Mouse (Mus musculus): Measurements from ENCODE around the gene Fcer2a. TPM values are rescaled to one million over a fixed set of nuclear protein-coding genes. Genes with fewer than 3 reads are reported as not detected.

Gene Fcer2a
- polyA plus RNA-seq, 1 experiment from 2014 or later: 0.15 TPM

DNA sequence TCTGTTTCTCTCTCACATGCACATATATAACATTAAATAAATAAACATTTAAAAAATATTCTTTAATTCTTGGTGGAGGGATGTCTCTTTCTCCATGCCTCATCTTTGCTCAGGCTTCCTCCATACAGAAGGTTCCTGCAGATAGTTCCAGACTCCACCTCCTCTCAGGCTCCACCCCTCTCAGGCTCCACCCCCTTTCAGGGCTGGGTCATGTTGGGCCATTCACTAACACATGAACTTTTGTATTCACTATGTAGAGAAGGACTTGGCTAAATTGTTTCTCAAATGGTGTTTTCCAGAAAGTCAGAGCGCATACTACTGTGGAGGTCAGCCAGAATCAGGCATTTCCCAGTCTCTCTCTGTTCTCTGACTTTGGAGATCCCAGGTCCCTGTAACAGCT is 7.5 kb upstream of the Fcer2a start:
- no peak overlapping the region for H3K9ac ChIP-seq
- H3K36me3 ChIP-seq: no peaks in the 10 kb centered on the region
- ATAC-seq (ENCODE audit: insufficient number of reproducible peaks, insufficient read depth, low FRiP score, low TSS enrichment): no peak
- H3K4me2 ChIP-seq (replicated peaks): no peak overlapping the region
- H3K9me3 ChIP-seq: no peaks in the 10 kb centered on the region
- no peaks in the 10 kb centered on the region for H3K27me3 ChIP-seq
- H3K4me3 ChIP-seq: no peak overlapping the region
- H3K4me1 ChIP-seq: no peaks in the 10 kb centered on the region
- WGBS: 97% methylated on average over 1 of the region's 1 CpGs
- H3K27ac ChIP-seq: no peak overlapping the region

DNA sequence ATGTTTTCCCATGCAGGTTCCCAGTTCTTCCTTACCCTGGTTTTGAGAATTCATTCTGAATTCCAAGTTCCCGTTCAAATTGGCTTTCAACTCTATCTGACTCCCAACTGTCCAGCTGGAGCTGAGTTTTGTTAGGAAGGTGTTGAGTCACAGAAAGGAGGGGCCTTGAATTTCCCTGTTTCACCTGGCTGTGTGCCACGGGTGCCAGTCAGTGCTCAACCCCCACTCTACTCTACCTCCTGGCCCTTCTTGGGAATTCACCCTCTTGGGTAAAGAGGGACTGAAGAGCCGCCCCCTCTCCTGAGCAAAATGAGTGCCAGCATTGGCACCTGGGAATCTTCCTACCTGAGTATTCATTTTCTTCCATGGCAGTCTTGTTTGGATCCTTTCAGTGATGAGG is 3.2 kb downstream of the Fcer2a start:
- Histone ChIP-seq H3K9me3 (no peaks in the 10 kb centered on the region), H3K27ac (no peak overlapping the region), H3K4me2 (replicated peaks) (no peak overlapping the region), H3K27me3 (0 out of 2 replicates have a peak, but pooled peaks cover 4% of the 10 kb centered on the region), H3K9ac (no peak overlapping the region), H3K4me1 (no peaks in the 10 kb centered on the region), H3K36me3 (no peaks in the 10 kb centered on the region), H3K4me3 (no peak overlapping the region)
- no peak for ATAC-seq (ENCODE audit: insufficient number of reproducible peaks, insufficient read depth, low FRiP score, low TSS enrichment)
- 78% methylated on average over 3 of the region's 3 CpGs for WGBS

DNA sequence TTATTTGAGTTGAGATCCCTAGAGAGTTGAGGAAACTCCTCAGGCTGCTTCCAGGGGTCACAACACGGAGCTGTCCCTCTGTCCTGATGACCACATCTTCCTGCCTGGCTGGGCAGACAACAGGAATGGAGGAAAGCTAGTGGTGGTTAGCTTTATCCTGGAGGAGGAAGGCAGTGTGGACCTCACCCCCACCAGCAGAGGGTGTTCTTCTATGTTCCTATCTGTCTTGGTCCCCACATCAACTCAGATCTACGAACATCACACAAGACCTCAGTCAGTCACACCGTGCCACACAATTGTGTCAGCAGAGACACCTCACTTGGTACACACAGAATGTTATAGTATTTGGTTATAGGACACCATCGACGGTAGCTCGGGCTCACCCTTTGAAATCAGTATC is 6.4 kb downstream of the Fcer2a start:
- Histone ChIP-seq H3K27ac (no peak overlapping the region), H3K36me3 (no peaks in the 10 kb centered on the region; the same call in 1 of the 2 replicates), H3K4me2 (replicated peaks) (no peak overlapping the region), H3K27me3 (0 out of 2 replicates have a peak, but pooled peaks cover 4% of the 10 kb centered on the region), H3K4me1 (no peaks in the 10 kb centered on the region), H3K9ac (no peak overlapping the region), H3K9me3 (no peaks in the 10 kb centered on the region), H3K4me3 (no peak overlapping the region)
- 77% methylated on average over 6 of the region's 6 CpGs for WGBS
- ATAC-seq (ENCODE audit: insufficient number of reproducible peaks, insufficient read depth, low FRiP score, low TSS enrichment): no peak

DNA sequence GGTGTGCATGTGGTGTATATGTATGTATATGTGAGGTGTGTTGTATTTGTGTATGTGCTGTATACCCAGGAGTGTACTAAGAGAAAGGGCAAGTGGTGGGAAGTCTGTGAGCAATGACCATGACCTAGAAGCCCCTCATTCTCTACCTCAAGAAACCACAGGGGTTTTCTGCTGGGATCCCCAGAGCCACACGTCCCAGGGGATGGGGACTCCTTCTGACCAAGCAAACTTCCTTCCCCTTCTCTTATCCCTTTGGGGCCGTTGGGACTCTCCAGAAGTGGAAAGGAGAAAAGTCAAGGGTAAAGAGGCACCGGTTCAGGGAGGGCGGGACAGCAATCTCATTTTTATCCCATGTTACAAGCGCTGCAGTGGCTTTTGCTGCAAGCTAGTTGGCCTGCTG is 8.6 kb downstream of the Fcer2a start:
- H3K36me3 ChIP-seq: peaks cover 9% of the 10 kb centered on the region; the same call in 1 of the 2 replicates
- H3K9me3 ChIP-seq: no peaks in the 10 kb centered on the region
- H3K27me3 ChIP-seq: 0 out of 2 replicates have a peak, but pooled peaks cover 4% of the 10 kb centered on the region
- ATAC-seq (ENCODE audit: insufficient number of reproducible peaks, insufficient read depth, low FRiP score, low TSS enrichment): no peak
- no peak overlapping the region; the same call in 1 of the 2 replicates for H3K9ac ChIP-seq
- H3K4me3 ChIP-seq: no peak overlapping the region
- no peaks in the 10 kb centered on the region for H3K4me1 ChIP-seq
- H3K27ac ChIP-seq: no peak overlapping the region
- no peak overlapping the region for H3K4me2 ChIP-seq (replicated peaks)
- WGBS: 69% methylated on average over 5 of the region's 5 CpGs

DNA sequence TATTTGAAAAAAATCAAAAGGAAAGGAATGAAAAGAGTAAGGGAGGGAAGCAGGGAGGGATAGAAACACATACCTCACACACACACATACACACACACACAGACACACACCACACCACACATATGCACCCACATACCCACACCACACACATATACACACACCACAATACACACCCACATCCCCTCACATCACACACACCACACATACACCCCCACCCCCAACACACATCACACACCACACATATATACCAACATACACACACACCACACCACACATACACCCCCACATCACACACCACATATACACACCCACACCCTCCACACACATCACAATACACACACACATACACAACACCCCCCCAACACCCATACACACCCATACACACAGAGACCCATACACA is 9.4 kb downstream of the Fcer2a start:
- H3K4me3 ChIP-seq: no peak overlapping the region
- H3K9ac ChIP-seq: no peak overlapping the region
- H3K4me2 ChIP-seq (replicated peaks): no peak overlapping the region
- no peak overlapping the region for H3K27ac ChIP-seq
- no peak for ATAC-seq (ENCODE audit: insufficient number of reproducible peaks, insufficient read depth, low FRiP score, low TSS enrichment)
- no peaks in the 10 kb centered on the region for H3K9me3 ChIP-seq
- H3K27me3 ChIP-seq: no peaks in the 10 kb centered on the region
- peaks cover 18% of the 10 kb centered on the region for H3K36me3 ChIP-seq
- no peaks in the 10 kb centered on the region for H3K4me1 ChIP-seq

DNA sequence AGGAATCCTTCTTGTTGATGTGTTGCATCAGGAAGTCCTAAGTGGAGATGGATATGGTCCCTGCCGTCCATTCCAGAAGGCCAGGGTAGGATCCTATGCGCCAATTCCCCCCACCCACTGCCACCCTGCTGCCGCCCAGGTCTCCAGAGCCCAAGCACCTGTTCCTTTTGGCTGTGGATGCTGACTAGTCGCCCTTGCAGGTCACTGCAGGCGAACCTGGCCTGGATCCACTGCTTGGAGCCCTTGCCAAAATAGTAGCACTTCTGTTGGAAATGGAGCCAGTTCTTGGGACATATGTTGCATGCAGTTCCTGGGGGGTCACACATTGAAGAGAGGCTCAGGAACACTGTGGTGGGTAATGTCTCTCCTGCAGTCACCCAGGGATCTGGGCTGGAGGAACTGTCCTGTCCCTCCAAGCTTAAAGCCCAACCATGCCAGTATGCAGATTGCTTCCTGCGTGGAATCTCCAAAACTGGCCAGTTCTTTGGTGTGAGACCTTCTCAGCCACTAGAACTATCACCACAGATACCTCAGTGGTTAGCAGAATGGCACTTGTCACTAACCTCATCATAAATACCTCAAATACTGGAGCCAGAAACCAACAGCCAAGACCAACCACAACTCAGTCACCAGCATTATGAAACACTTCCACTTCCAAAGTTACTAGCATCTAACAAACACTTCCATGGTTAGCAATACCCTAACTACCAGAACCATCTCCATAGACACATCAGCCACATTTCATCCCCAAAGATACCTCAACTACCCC is 10.4 kb downstream of the Fcer2a start:
- Histone ChIP-seq H3K27ac (no peak overlapping the region), H3K4me2 (replicated peaks) (no peak overlapping the region), H3K27me3 (no peaks in the 10 kb centered on the region), H3K36me3 (peaks cover 26% of the 10 kb centered on the region), H3K9me3 (no peaks in the 10 kb centered on the region), H3K4me1 (no peaks in the 10 kb centered on the region), H3K9ac (no peak overlapping the region), H3K4me3 (no peak overlapping the region)
- WGBS: 86% methylated on average over 6 of the region's 6 CpGs
- no peak for ATAC-seq (ENCODE audit: insufficient number of reproducible peaks, insufficient read depth, low FRiP score, low TSS enrichment)

DNA sequence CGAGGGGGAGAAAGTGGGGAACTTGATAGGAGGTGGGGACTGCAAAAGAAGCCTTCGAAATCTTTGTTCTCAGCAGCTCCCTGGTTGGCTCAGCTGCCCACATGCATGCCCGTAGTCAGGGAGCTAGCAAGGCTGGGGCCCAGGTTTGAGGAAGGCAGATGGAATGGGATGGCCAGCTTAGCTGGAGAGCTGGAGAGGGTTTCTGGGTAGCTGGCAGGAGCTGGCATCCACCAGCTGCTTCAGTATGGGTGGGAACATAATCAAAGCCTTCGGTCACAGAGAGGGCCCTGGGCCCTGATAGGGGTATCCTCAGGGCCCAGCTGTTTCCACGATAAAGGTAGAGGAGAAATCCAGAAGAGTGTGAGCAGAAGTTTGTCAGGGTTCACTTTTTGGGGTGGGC is 11.5 kb downstream of the Fcer2a start:
- 93% methylated on average over 5 of the region's 5 CpGs for WGBS
- H3K4me1 ChIP-seq: peaks cover 3% of the 10 kb centered on the region; the same call in 1 of the 2 replicates
- no peaks in the 10 kb centered on the region for H3K27me3 ChIP-seq
- no peaks in the 10 kb centered on the region for H3K9me3 ChIP-seq
- no peak overlapping the region for H3K4me2 ChIP-seq (replicated peaks)
- ATAC-seq (ENCODE audit: insufficient number of reproducible peaks, insufficient read depth, low FRiP score, low TSS enrichment): no peak
- no peak overlapping the region for H3K9ac ChIP-seq
- no peak overlapping the region for H3K27ac ChIP-seq
- H3K4me3 ChIP-seq: no peak overlapping the region
- H3K36me3 ChIP-seq: peaks cover 26% of the 10 kb centered on the region

DNA sequence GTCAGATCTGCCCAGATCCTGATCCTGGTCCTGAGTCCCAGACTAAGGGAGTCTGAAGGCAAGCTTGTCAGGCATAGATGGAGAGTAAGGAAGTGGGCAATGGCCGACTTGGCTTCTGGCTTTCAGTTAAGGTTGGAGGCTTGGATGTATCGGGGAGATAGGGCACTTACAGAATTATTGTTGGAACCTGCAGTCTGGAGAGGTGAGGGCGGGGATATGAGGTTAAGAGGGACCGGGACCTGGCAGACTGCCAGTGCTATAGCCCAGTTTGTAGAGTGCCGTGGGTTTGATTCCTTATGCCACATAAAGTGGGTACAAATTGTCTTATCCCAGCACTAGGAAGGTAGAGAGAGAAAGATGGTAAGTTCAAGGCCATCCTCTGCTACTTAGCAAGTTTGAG is 14.3 kb downstream of the Fcer2a start:
- Histone ChIP-seq H3K4me2 (replicated peaks) (no peak overlapping the region), H3K36me3 (peaks cover 26% of the 10 kb centered on the region), H3K4me1 (peaks cover 3% of the 10 kb centered on the region; the same call in 1 of the 2 replicates), H3K27ac (no peak overlapping the region), H3K9me3 (no peaks in the 10 kb centered on the region), H3K4me3 (no peak overlapping the region), H3K27me3 (no peaks in the 10 kb centered on the region), H3K9ac (no peak overlapping the region)
- ATAC-seq (ENCODE audit: insufficient number of reproducible peaks, insufficient read depth, low FRiP score, low TSS enrichment): no peak
- 92% methylated on average over 5 of the region's 5 CpGs for WGBS

DNA sequence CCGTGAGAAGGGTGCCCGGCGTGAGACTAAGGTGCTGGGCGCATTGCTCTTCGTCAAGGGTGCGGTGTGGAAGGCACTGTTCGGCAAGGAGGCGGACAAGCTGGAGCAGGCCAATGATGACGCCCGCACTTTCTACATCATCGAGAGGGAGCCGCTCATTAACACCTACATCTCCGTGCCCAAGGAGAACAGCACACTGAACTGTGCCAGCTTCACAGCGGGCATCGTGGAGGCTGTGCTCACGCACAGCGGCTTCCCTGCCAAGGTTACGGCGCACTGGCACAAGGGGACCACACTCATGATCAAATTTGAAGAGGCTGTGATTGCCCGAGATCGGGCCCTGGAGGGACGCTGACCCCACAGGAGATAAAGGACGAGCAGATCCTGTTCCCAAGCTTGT is 14.7 kb downstream of the Fcer2a start:
- ATAC-seq (ENCODE audit: insufficient number of reproducible peaks, insufficient read depth, low FRiP score, low TSS enrichment): no peak
- Histone ChIP-seq H3K9ac (no peak overlapping the region), H3K27me3 (no peaks in the 10 kb centered on the region), H3K9me3 (no peaks in the 10 kb centered on the region), H3K27ac (no peak overlapping the region), H3K4me3 (no peak overlapping the region), H3K4me2 (replicated peaks) (no peak overlapping the region), H3K4me1 (peaks cover 3% of the 10 kb centered on the region; the same call in 1 of the 2 replicates), H3K36me3 (peaks cover 26% of the 10 kb centered on the region)
- 96% methylated on average over 23 of the region's 23 CpGs for WGBS

DNA sequence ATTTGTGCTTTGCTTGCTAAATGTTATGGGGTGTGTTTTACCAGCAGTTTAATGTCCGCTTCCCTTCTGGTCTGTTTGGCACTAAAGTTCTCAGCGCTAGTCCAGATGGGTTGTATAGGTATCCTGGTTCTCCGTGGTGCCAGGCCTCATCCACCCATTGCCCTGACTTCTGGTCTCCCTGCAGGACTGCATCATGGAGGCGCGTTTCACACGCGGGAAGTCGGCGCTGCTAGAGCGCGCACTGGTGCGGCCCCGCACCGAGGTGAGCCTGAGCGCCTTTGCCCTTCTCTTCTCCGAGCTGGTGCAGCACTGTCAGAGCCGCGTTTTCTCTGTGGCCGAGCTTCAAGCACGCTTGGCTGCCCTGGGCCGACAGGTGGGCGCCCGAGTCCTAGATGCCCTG is 15.1 kb downstream of the Fcer2a start:
- Histone ChIP-seq H3K4me1 (peaks cover 3% of the 10 kb centered on the region; the same call in 1 of the 2 replicates), H3K4me2 (replicated peaks) (no peak overlapping the region), H3K9ac (no peak overlapping the region), H3K36me3 (peaks cover 26% of the 10 kb centered on the region), H3K27me3 (no peaks in the 10 kb centered on the region), H3K4me3 (no peak overlapping the region), H3K9me3 (no peaks in the 10 kb centered on the region), H3K27ac (no peak overlapping the region)
- no peak for ATAC-seq (ENCODE audit: insufficient number of reproducible peaks, insufficient read depth, low FRiP score, low TSS enrichment)
- 94% methylated on average over 23 of the region's 23 CpGs for WGBS

DNA sequence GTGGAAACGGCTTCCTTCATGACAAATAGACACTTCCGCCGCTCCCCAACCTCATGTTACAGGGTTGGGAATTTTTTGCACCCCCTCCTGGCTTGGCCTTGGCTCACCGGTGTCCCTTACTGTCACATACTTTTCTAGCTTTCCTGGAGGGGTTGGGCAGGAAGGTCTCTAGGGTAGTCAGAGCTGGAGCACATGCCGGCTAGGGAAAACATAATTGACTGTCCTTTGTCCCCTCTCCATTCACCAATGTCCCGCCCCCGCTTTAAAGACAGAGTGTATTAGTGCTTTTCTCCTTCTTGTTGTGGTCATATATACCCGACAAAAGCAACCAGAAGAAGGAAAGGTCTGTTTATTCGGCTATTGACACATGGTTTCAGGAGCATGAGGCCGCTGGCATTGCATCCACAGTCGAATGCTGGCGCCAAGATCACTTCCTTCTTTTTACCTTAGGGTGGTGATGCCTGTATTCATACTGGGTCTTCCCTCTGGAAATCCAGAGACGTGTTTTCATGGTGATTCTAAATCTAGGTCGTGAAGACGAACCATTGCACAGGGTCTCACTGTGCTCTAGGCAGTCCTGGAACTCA is 16.9 kb downstream of the Fcer2a start:
- H3K4me3 ChIP-seq: peak overlapping the region; percentile 82

More for the DNA sequence above, 16.9 kb downstream of the Fcer2a start:
- no peak for ATAC-seq (ENCODE audit: insufficient number of reproducible peaks, insufficient read depth, low FRiP score, low TSS enrichment)
- Histone ChIP-seq H3K27ac (peak overlapping the region; percentile 86), H3K9ac (peak overlapping the region; percentile 96), H3K27me3 (no peaks in the 10 kb centered on the region), H3K36me3 (peaks cover 26% of the 10 kb centered on the region), H3K9me3 (no peaks in the 10 kb centered on the region), H3K4me2 (replicated peaks) (peak overlapping the region; percentile 77), H3K4me1 (peaks cover 3% of the 10 kb centered on the region; the same call in 1 of the 2 replicates)
- 5% methylated on average over 15 of the region's 15 CpGs for WGBS

All from embryonic facial prominence, embryonic 12.5 days (tissue).